Mouse (Mus musculus): ENCODE measurements around the gene Casp2.

Gene Casp2

DNA sequence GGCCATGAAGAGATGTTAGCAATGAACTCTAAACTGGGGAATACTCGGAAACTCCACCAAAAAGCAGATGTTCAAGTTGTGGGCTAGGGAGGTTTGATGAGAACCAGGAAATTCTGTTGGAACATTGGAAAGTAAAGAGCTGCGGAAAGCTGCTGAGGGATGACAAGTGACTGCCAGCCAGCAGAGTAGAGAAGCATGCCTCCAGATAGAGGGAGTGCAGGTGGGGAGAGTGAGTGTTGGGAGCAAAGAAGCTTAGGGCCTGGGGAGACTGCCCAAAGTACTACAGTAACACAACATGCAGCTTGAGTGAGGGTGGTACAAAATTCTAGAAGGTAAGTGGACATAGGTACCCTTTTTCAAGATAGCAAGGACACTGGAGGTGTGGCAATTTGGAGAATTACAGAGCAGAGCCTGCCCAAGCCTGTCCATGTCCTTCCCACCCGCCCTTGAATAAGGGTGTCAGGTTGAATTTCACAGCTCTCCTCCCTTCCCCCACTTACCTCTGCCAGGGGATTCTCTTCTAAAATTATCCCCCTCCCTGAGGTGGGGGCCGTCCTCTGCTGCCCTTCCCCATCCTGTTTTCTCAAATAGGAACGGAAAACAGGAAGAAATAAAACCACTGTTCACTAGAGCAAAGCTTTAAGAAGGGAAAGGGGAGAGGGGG is 18.2 kb downstream of the Casp2 start:
- no peak for DNase-seq (ENCODE audit: low spot score)

DNA sequence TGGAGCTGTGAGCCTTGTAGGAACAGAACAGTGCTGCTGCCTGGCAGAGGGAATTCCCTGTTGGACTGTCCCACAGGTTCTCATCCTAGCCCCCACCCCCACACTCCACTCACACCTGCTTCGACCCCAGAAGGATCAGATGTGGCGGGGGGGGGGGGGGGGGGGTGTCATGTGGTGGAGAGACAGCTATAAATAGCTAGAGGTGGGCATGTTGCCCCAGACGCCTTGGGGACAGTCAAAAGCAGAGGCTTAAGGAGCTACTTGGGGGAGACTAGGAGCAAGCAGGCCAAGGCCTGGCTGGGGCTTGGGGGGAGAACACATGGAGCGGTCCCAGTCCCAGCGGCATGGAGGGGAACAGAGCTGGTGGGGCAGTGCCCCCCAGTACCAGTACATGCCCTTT is 21.7 kb downstream of the Casp2 start, which contains the start of gene Clcn1:
Clcn1 (plus strand) TSS at position 238 of the 400 bp plus-strand sequence.
- DNase-seq (ENCODE audit: low spot score), result no peak

DNA sequence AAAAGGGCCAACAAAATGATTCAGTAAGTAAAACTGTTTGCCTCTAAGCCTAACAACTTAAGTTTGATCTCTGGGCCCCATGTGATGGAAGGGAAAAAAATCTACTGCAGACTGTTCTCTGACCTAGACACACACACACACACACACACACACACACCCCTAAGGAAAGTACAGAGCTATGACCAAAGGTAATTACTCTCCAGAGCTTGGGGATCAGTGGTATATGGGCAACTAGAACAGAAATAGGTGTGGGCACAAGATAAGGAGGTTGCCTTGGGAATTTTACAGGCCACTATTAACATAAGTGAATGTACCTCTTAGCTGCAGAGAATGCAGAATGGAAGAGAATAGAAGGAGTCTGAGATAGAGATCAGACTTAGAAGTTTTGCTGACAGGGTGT is 22.8 kb downstream of the Casp2 start:
- no peak for DNase-seq (ENCODE audit: low spot score)

DNA sequence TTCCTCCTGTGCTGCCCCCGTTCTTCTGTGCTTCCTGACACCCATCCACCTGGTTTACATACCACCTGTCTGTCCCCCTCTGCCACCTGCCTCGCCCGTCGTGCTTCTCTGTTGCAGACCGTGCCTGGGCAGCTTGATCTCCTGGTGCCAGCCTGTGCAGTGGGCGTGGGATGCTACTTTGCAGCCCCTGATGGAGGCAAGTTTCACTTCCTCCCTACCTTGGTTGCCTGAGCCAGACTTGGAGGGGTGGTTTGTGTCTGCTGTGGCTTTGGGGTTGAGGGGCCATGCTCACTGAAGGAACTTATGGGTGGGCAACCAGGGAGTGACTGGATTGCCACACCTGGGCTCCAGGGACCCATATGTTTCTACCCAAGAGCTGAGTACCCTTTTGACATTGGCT is 28.5 kb downstream of the Casp2 start:
- DNase-seq (ENCODE audit: low spot score), result no peak

DNA sequence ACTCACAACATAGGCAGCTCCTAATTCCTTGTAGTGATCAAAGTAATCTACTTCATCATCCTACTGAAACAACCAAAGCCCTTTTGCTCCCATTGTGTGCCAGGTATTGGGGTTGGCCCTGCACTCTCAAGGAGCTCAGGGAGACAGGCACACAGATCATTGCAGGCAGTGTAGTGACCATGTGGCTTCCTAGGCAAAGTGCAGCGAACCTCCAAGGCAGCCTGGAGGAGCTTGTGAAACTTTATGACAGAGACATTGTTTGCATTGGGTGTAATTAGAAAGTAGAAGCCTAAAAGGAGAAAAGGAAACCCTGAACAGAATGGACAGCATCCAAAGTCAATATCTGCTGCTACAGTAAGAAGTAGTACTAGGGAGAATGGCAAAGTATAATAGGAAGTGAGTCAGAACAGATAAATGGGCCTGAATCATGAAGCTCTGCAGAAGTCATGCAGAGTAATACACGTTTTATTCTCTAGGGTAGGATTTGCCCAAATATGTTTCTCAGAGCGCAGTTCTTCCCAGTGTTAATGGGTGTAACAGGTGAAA is 30.8 kb downstream of the Casp2 start:
- no peak for DNase-seq (ENCODE audit: low spot score)

DNA sequence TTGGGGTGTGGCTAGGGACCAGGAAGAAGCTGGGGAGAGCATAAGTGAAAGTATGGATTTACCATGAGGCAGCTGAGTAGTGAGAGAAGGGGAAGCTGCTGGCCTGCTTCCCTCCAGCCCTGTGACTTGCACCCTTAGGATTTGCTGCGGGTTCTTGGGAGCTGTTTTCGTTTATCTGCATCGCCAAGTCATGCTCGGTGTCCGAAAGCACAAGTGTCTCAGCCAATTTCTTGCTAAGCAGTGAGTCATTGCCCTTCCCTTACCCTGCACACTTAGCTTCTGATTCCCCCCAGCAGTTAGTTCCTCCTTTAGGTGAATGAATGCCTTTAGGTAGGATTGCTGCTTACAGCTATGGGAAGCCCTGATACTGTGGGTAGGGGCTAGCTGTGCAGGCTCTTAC is 34.6 kb downstream of the Casp2 start:
- DNase-seq (ENCODE audit: low spot score), result no peak

DNA sequence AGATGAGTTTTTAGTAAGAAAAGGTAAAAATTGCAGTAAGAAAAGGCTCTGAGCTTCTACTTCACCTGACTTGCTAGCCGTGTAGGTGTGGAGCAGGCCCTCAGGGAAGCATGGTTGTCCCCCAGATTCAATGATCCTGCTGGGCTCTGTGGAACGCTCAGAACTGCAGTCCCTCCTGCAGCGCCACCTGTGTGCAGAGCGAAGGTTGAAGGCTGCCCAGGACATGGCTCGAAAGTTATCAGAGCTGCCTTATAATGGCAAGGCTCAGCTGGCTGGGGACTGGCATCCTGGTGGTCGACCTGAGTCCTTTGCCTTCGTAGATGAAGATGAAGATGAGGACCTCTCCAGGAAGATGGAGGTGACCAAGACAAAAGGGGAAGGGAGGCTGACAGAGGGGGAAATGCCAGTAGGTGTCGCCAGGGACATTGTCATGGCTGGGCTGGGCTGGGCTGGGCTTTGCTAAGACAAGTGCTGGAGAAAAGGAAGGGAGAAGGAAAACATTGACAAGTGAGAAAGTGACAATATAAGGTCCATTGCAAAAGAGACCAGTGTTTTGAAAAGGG is 45.1 kb downstream of the Casp2 start:
- DNase-seq (ENCODE audit: low spot score), result no peak

DNA sequence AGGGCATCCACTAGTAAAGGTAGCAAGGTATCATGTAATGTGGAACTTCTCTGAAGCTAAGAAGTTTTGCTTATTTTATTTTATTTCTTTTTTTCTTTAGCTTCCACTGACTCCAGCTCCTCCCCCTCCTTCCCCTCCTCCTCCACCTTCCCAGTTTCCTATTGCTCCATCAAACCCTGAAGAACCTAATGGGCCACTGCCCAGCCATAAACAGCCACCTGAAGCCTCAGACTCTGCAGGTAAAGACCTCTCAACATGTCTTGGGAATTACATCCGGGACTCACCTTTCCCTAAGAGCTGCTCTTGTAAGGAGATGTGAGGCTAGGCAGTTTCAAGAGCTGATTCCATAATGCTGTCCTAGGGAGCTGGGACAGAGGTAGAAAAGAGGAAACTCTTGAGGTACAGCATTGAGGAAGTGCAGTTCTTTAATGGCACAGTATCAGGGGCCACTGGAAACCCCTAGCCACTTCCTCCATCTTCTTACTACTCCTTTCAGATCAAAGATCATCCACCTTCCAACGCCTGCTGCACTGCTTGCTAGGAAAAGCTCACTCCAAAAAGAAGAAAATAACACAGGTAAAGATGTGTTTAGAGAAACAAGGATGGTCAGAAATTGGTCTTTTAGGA is 45.8 kb downstream of the Casp2 start:
- DNase-seq (ENCODE audit: low spot score), result no peak

DNA sequence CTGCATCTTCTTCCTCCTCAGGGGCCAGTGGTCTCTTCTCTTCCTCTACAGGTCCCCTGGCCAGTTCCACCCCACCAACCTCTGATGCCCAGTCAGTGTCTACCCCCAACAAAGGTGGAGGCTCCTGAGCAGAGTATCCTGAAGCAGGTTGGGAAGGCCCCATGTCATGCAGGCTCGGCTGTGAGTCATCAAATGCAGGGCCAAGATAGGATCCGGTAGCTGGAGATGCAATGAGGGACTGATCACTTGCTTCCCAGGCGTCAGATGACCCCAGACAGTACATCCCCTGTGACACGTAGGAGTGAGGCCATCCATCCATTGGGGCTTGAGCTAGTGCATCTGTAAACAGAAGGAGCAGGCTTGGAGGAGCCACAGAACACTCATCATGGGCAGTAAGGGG is 53.5 kb downstream of the Casp2 start:
- DNase-seq (ENCODE audit: low spot score), result no peak

DNA sequence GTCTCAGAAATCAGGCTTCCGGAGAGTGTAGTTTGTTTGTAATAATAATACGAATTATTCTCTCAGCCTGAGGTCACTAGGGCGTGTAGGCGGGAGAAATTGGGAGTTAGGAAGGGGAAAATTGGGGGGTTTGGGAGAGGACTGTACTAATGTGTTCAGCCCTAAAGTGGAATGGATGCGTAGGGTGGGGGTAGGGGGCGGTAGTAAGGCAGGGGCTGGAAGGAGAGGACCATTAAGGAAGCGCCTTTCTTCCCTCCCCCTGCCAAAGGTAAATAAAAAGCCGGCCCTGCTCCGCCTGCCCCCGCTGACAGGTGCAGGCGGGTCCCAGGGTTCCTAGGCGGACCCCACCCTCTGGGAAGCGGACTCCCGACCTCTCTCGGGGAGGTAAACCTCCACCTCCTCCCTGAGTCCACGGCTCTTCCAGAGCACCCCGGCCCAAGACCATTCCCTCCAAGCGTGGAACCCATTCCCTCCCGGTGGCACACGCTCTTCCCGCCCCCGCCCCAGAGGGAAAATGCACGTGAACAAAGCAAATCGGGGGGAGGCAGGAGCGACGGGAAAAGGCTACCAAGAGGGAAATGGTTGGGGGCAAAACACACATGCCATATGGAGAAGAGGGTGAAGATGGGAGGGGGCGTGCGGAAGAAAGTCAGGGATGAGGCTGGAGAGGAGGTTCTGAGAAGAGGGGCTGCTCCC is 58.7 kb downstream of the Casp2 start:
- DNase-seq (ENCODE audit: low spot score), result no peak

DNA sequence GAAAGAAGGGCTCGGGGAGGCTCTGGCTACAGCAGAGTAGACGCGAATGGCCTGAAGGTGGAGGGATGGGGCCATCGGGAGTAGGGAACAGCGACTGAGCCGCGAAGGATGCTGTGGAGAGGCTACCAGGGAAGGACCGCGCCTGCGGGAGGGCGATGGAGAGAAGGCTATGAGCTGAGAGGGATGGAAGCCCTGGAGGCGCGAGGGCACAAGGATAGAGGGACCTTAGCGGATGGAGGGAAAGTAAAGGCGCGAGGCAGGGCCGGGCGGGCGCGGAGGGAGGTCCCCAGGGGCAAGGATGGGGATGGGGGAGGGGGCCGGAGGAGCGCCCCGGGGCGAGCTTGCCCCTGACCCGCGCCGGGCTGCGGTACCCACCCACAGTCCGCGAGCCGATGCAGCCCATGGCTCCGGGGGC is 59.3 kb downstream of the Casp2 start:
- peak; percentile 6 for DNase-seq (ENCODE audit: low spot score)

DNA sequence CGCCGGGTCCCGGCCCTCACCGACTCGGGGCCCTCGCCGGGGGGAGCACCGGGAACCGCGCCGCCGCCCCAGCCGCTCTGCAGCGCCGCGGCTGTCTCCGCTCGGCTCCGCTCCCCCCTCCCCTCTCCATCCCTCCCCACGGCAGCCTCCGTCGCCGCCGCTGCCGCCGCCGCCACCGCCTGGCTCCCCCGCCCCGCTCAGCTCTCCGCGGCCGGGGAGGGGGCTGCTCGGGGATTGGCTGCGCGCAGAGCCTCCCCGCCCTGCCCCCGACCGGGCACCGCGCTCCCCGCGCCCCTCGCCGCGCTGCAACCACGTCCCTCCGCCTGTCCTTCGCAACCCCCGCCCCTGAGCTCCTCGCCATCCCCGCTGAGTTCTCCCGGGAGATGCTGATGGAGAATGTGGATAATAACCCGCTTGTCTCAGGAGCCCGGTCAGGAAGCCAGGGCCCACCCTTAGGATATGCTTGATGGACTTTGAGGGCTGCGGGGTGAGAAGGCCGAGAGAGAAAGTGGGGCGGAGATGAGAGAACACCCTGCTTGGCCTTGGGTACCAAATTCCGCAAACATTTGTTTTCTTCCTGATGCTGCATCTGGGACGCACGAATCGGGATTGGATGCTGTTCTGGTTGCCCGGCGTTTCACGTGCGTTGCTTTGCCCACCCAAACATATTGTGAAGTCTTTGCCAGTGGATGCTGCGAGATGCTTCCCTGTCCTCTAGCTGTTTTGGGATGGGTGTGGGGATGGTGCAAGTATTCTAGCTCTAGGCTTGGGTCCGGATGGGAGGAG is 59.9 kb downstream of the Casp2 start, which contains the start of gene Fam131b:
Fam131b (minus strand) TSS at position 162 of the 786 bp plus-strand sequence.
- DNase-seq (ENCODE audit: low spot score), result no peak

DNA sequence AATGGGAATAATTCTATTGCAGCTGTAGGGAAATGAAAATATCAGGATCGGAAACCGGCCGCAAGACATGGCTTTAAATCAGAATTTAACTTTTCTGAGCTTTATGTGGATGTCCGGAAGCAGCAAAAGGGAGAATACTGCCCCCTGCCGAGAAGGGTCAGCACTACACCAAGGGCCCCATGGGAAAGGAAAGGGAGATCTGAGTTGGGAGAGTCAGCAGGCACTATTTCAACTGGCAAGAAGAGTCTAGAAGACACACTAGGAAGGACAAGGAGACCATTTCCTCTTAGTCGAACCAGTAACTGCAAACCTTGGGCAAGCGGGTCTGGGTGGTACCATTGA is 60.5 kb downstream of the Casp2 start:
- peak; percentile 77 for DNase-seq (ENCODE audit: low spot score)

DNA sequence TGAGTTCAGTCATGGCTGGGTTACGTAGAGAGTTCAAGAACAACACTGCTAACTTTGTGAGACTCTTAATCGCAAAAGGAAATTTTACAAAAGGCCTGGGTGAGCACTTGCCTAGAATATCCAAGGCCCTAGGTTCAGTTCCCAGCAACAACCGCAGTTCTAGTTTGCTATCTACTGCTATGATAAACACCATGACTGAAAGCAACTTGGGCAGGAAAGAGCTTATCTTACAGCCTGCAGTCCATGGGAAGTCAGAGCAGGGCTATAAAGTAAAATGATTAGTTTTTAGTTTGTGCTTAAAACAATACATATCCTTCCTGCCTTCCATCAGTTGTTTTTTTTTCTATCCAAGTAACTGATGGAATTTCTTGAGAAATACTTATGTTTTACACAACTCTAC is 61.7 kb downstream of the Casp2 start:
- no peak for DNase-seq (ENCODE audit: low spot score)

DNA sequence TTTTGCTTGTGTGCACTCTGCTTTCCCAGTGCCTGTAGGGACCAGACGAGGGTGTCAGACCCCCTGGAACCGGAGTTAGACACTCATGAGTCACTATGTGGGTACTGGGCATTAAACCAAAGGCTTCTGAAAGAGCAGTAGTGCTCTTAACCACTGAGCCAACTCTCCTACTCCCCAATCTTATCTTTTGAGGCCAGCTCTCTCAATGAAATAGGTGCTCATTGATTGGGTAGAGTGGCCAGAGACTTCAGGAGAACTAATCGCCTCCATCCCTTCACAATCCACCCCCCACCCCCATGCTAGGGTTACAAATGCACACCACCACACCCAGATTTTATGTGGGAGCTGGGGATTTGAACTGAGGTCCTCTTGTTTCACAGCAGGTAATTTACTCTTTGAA is 64.0 kb downstream of the Casp2 start:
- no peak for DNase-seq (ENCODE audit: low spot score)

DNA sequence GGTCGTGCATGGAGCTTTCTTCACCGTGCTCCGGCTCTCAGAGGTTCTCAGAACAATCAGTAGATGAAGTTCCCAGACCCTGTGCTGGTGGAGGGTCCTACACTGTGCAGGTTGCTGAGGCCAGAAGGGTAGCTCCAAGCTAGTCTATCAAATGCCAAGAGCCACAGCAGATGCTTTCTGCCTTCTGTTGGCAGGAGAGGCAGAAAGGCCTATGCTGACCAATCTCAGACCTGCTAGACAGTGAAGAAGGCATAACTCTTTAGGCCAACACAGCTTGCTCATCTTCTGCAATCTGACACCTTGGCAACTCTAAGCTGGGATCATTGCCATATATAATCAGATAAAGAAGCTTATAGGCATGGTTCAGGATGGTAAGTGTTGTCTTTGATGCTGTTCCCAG is 65.4 kb downstream of the Casp2 start:
- no peak for DNase-seq (ENCODE audit: low spot score)

DNA sequence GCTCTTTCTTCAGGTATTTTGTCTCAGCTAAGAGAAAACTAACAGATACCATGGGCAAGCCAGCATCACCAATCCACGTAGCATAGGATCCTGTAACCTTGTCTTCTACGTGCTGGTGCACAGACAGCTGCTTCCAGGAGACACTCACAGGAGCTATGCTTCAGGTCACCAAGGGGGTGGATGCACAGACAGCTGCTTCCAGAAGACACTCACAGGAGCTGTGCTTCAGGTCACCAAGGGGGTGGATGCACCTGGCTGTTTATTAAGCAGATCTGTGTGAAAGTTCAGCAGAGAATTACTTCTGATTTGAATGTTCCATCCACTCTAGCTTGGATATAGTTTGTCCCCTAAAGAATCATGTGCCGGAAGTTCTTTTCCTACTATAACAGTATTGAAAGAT is 66.2 kb downstream of the Casp2 start:
- no peak for DNase-seq (ENCODE audit: low spot score)
